Mouse (Mus musculus) thymus, adult 2 months (tissue): ENCODE measurements around the gene Nutm1. TPM values are rescaled to one million over a fixed set of nuclear protein-coding genes. Genes with fewer than 3 reads are reported as not detected.

Source experiments
- DNase-seq: peaks from one replicate; pipeline ENCODE4 v3.0.0; 2021
- H3K27ac ChIP-seq: fragments of 200-500 bp; 2 replicates; pipeline ENCODE4 v1.5.1; 2012; ENCODE audit warnings: low read length, control low read depth; ENCODE audit not compliant: control insufficient read depth, insufficient read depth
- H3K27me3 ChIP-seq: fragments of 200-500 bp; 2 replicates; pipeline ENCODE4 v1.6.1; 2012; ENCODE audit warnings: mild to moderate bottlenecking, low read length, moderate library complexity, mixed read lengths; ENCODE audit not compliant: control insufficient read depth, insufficient read depth
- H3K36me3 ChIP-seq: fragments of 200-500 bp; 2 replicates; pipeline ENCODE4 v1.6.1; 2012; ENCODE audit warnings: mild to moderate bottlenecking, low read length, moderate library complexity; ENCODE audit not compliant: control insufficient read depth, insufficient read depth
- H3K4me1 ChIP-seq: fragments of 200-500 bp; replicated peaks from 2 replicates; pipeline ENCODE4 v1.6.1; 2012; ENCODE audit warnings: low read length; ENCODE audit not compliant: control insufficient read depth, insufficient read depth
- H3K4me3 ChIP-seq: fragments of 200-500 bp; 2 replicates; pipeline ENCODE4 v1.5.1; 2012; ENCODE audit warnings: mild to moderate bottlenecking, low read length, control low read depth, moderate library complexity; ENCODE audit not compliant: control insufficient read depth, insufficient read depth
- CTCF ChIP-seq: fragments of 200-500 bp; IDR thresholded peaks from 2 replicates; pipeline ENCODE4 v1.5.1; 2012; ENCODE audit warnings: mild to moderate bottlenecking, control low read depth, low read length, moderate library complexity, borderline replicate concordance; ENCODE audit not compliant: control insufficient read depth, poor library complexity, insufficient read depth; ENCODE audit errors: extremely low read depth
- POLR2A ChIP-seq: fragments of 200-500 bp; IDR thresholded peaks from 2 replicates; pipeline ENCODE4 v1.6.1; 2012; ENCODE audit warnings: mild to moderate bottlenecking, low read length, control low read depth, moderate library complexity; ENCODE audit not compliant: control insufficient read depth, poor library complexity, insufficient read depth; ENCODE audit errors: extremely low read depth
- WGBS: fragments of 180-500 bp; shearing (Covaris S2); methylation state at CpG from one replicate; pipeline ENCODE4 v1.1.7; 2018; 5-methylcytosine and 5-hydroxymethylcytosine counted together
- polyA plus RNA-seq: library from polyadenylated mRNA; depleted of rRNA; stranded (reverse); fragments of >200 nt; gene quantifications from 2 replicates; pipeline ENCODE4 v1.2.3, GENCODE M21; 2012

Gene Nutm1
- polyA plus RNA-seq, 1 experiment: 0.03 TPM

GRCm38 (mm10) chr2:112236620-112237019, 22.5 kb downstream of the Nutm1 start:
- Histone ChIP-seq H3K27me3 (no peaks in the 10 kb centered on the region), H3K27ac (no peak overlapping the region), H3K4me1 (peaks cover 6% of the 10 kb centered on the region), H3K36me3 (no peaks in the 10 kb centered on the region), H3K4me3 (no peak overlapping the region)
- no peak for TF ChIP-seq CTCF
- no peak for TF ChIP-seq POLR2A
- whole genome bisulfite sequencing: 87% methylated on average over 2 of the region's 2 CpGs
- DNase-seq: no peak

- H3K4me1 ChIP-seq: no peaks in the 10 kb centered on the region
- H3K27me3 ChIP-seq: no peaks in the 10 kb centered on the region
- H3K4me3 ChIP-seq: no peak overlapping the region
- no peak for DNase-seq
- 52% methylated on average over 1 of the region's 1 CpGs for WGBS
- TF ChIP-seq POLR2A (no peak), CTCF (no peak)
- H3K36me3 ChIP-seq: no peaks in the 10 kb centered on the region
- H3K27ac ChIP-seq: no peak overlapping the region
Observed at GRCm38 (mm10) chr2:112232623-112233022, 26.5 kb downstream of the Nutm1 start.

GRCm38 (mm10) chr2:112224356-112224755, 34.7 kb downstream of the Nutm1 start:
- Histone ChIP-seq H3K27ac (no peak overlapping the region), H3K27me3 (no peaks in the 10 kb centered on the region), H3K4me3 (no peak overlapping the region), H3K36me3 (no peaks in the 10 kb centered on the region), H3K4me1 (no peaks in the 10 kb centered on the region)
- no peak for DNase-seq
- WGBS: 66% methylated on average over 4 of the region's 4 CpGs
- no peak for TF ChIP-seq CTCF
- no peak for TF ChIP-seq POLR2A

GRCm38 (mm10) chr2:112222607-112223006, 36.5 kb downstream of the Nutm1 start:
- TF ChIP-seq POLR2A (no peak), CTCF (no peak)
- DNase-seq: no peak
- no peak overlapping the region for H3K27ac ChIP-seq
- H3K27me3 ChIP-seq: no peaks in the 10 kb centered on the region
- H3K4me3 ChIP-seq: no peak overlapping the region
- H3K4me1 ChIP-seq: no peaks in the 10 kb centered on the region
- 19% methylated on average over 5 of the region's 5 CpGs for WGBS
- H3K36me3 ChIP-seq: no peaks in the 10 kb centered on the region

- Histone ChIP-seq H3K27me3 (no peaks in the 10 kb centered on the region), H3K36me3 (no peaks in the 10 kb centered on the region), H3K4me1 (no peaks in the 10 kb centered on the region), H3K27ac (no peak overlapping the region), H3K4me3 (no peak overlapping the region)
- no peak for TF ChIP-seq POLR2A
- no peak for TF ChIP-seq CTCF
- DNase-seq: no peak
- WGBS: 30% methylated on average over 5 of the region's 5 CpGs
Observed at GRCm38 (mm10) chr2:112220880-112221279, 38.2 kb downstream of the Nutm1 start.

GRCm38 (mm10) chr2:112217614-112218013, 41.5 kb downstream of the Nutm1 start:
- Histone ChIP-seq H3K4me1 (no peaks in the 10 kb centered on the region), H3K4me3 (no peak overlapping the region), H3K36me3 (no peaks in the 10 kb centered on the region), H3K27me3 (no peaks in the 10 kb centered on the region), H3K27ac (no peak overlapping the region)
- WGBS: 47% methylated on average over 6 of the region's 6 CpGs
- DNase-seq: no peak
- TF ChIP-seq POLR2A: no peak

- H3K4me1 ChIP-seq: no peaks in the 10 kb centered on the region
- no peak overlapping the region for H3K27ac ChIP-seq
- no peak overlapping the region for H3K4me3 ChIP-seq
- 11% methylated on average over 1 of the region's 1 CpGs for WGBS
- DNase-seq: no peak
- TF ChIP-seq CTCF: no peak
- TF ChIP-seq POLR2A: no peak
- H3K36me3 ChIP-seq: no peaks in the 10 kb centered on the region
- no peaks in the 10 kb centered on the region for H3K27me3 ChIP-seq
Observed at GRCm38 (mm10) chr2:112215977-112216376, 43.1 kb downstream of the Nutm1 start.
